Mouse (Mus musculus): ENCODE data around the gene Celsr2. TPM values are rescaled to one million over a fixed set of nuclear protein-coding genes. Genes with fewer than 3 reads are reported as not detected.

Gene Celsr2
- polyA plus RNA-seq, 1 experiment from 2014 or later = 49.1 TPM

DNA sequence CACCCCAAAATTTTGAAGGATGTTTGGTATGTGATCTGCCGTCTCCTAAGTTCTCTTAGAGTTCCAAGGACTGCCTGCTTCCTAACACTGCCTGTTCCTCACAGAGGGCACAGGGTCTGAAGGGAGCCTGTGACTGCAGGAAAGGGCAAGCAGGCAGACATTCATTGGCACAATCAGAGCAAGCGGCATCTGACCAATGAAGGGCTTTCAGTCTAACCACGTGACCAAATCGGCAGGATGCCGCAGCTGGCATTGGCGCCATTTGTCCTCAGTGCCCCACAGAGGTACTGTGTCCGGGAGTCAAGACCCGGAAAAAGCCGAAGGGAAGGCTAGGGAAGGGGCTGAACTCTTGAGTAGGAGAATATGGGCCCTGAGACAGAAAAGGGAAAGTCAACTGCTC, 48.2 kb downstream of the Celsr2 start:
- peak overlapping the region; percentile 19 for H3K4me2 ChIP-seq (replicated peaks)
- no peak overlapping the region for H3K27ac ChIP-seq (replicated peaks)
- H3K4me3 ChIP-seq = peak overlapping the region; percentile 4; the same call in 1 of the 2 replicates
- no peaks in the 10 kb centered on the region for H3K36me3 ChIP-seq
- no peaks in the 10 kb centered on the region for H3K27me3 ChIP-seq
- H3K4me1 ChIP-seq = 0 out of 2 replicates have a peak, but pooled peaks cover 6% of the 10 kb centered on the region
- whole genome bisulfite sequencing = 61% methylated on average over 9 of the region's 9 CpGs
- H3K9me3 ChIP-seq = no peaks in the 10 kb centered on the region
- ATAC-seq (replicated peaks) = 0 out of 2 replicates have a peak, but pooled peaks have one; percentile 23
- no peak overlapping the region for H3K9ac ChIP-seq (replicated peaks)

DNA sequence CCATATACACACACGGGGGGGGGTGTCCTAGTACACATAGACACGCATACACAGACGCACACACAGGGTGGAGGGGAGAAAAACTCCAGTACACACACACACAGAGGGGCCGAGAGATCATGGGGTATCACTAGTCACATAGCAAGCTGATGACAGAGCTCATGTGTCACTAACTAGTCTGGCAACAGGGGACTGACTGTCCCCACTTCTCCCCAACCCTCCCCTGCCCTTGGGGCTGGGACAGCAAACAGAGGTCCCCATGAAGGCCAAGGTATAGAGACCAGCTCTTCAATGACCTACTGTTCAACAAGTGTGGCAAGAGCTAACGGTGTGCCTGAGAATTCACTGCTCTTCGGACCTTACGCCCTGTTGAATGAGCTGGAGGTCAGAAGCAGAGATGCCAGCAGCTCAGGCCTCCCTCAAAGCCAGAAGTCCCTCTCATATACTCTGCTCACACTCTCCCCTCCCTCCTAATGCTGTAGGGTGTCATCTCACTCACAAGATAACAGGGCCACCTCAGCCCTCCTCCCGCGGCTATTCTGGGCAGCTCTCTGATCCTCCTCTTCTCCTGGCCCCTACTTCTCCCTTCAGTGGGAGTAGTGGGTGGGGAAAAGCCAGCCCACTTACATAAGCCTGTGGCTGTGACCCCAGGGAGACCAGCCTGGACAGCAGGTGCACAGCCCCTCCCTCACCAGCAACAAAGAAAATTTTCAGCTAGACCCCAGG, 50.9 kb downstream of the Celsr2 start, which contains the start of gene Mybphl:
Gene Mybphl (plus strand): TSS at position 642 of the 726 bp plus-strand sequence.
- no peak for ATAC-seq (replicated peaks)
- H3K4me1 ChIP-seq = peaks cover 12% of the 10 kb centered on the region
- H3K9ac ChIP-seq (replicated peaks) = no peak within 1 kb of the TSS
- H3K27ac ChIP-seq (replicated peaks) = peak within 1 kb of the TSS; percentile 9
- no peak within 1 kb of the TSS for H3K4me2 ChIP-seq (replicated peaks)
- H3K9me3 ChIP-seq = no peaks in the 10 kb centered on the region
- H3K36me3 ChIP-seq = no peaks in the 10 kb centered on the region
- 82% methylated on average over 9 of the region's 9 CpGs for WGBS
- H3K27me3 ChIP-seq = no peaks in the 10 kb centered on the region
- H3K4me3 ChIP-seq = no peak within 1 kb of the TSS

DNA sequence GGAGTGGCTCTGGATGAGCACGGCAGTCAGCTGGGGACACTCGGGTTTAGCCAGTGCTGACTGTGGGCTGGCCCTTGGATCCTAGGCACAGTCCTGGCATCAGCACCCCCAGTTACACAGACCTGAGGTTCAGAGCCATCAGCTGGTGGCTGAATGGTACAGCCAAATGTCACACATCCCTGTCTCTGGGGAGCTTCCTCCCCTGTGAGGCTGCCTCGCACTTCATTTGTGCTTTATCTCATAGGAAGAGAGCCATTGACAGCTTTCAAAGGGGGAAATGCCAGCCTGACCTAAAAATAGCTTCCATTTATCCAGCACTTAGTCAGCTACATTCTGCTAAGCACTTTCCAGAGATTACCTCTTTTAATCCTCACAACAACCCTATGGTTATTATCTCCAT, 51.7 kb downstream of the Celsr2 start:
- peak; percentile 29; the same call in 1 of the 2 replicates for ATAC-seq (replicated peaks)

DNA sequence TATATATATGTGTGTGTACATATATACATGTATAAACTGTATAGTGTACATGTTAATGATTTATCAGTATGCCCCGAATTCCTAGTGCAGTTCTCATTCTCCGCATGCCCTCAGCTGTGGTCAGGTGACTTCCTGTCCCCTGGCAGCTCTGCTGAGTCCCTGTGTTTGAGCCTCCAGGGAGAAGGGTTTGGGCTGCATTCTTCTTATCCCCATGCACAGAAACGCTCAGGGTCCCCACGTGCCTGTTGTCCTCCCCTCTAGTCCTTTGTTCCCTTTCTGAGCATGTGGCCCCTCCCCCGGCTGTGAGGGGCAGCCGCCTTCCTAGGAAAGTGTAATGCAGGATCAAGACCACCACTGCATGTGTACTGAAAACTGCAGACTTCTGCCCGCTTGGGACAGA, 54.5 kb downstream of the Celsr2 start:
- no peak overlapping the region for H3K27ac ChIP-seq (replicated peaks)
- ATAC-seq (replicated peaks) = no peak

More for the DNA sequence above, 51.7 kb downstream of the Celsr2 start:
- peak overlapping the region; percentile 9 for H3K27ac ChIP-seq (replicated peaks)
- WGBS = 69% methylated on average over 3 of the region's 3 CpGs
- H3K4me1 ChIP-seq = peaks cover 20% of the 10 kb centered on the region
- H3K9ac ChIP-seq (replicated peaks) = no peak overlapping the region
- H3K4me3 ChIP-seq = no peak overlapping the region
- no peaks in the 10 kb centered on the region for H3K27me3 ChIP-seq
- no peak overlapping the region for H3K4me2 ChIP-seq (replicated peaks)
- no peaks in the 10 kb centered on the region for H3K36me3 ChIP-seq
- no peaks in the 10 kb centered on the region for H3K9me3 ChIP-seq

DNA sequence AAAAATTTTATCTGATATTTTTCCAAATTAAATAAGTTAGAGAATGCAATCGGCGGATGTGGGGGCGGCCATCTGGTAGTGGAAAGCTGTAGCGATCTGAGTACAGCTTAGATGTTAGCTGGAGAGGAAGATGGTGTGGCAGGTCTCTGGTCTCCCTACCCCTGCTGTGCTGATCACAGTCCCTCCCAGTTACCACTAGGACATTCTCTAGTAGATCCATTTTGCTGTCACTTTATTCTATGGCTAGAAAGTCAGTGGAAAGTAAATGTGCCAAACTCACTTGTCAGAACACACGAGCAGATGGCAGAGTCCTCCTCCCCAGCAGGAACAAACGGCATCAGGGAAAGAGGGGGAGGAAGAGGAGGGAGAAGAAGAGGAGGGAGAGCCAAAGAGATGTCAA, 56.9 kb downstream of the Celsr2 start:
- ATAC-seq (replicated peaks) = 0 out of 2 replicates have a peak, but pooled peaks have one; percentile 42
- H3K27ac ChIP-seq (replicated peaks) = peak overlapping the region; percentile 35

More for the DNA sequence above, 54.5 kb downstream of the Celsr2 start:
- Histone ChIP-seq H3K27me3 (no peaks in the 10 kb centered on the region), H3K9me3 (no peaks in the 10 kb centered on the region), H3K4me1 (peaks cover 29% of the 10 kb centered on the region), H3K4me2 (replicated peaks) (no peak overlapping the region), H3K9ac (replicated peaks) (no peak overlapping the region), H3K36me3 (peaks cover 23% of the 10 kb centered on the region), H3K4me3 (no peak overlapping the region)
- 9% methylated on average over 7 of the region's 7 CpGs for WGBS

DNA sequence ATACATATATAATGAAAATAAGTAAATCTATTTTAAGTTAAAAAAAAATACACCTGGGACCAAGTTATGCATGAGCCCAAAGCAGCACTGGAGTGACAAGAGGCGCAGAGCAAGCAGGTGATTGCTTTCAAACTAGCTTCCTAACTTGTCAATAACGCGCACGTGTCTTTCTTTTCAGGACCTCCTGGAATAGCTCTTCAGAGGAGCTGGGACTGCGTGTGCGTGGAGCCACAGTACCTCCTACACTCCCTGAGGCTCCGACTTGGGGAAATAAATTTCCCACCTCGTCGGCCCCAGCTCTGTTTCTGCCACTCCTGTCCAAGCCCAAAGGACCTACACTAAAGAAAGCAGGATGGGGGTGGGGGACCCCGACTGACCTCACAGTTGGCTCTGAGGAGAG, 58.3 kb downstream of the Celsr2 start:
- no peak overlapping the region for H3K4me3 ChIP-seq
- no peak overlapping the region for H3K9ac ChIP-seq (replicated peaks)
- no peaks in the 10 kb centered on the region for H3K9me3 ChIP-seq
- 92% methylated on average over 10 of the region's 10 CpGs for WGBS
- peaks cover 58% of the 10 kb centered on the region for H3K36me3 ChIP-seq
- no peak overlapping the region for H3K4me2 ChIP-seq (replicated peaks)
- ATAC-seq (replicated peaks) = no peak
- H3K4me1 ChIP-seq = peaks cover 23% of the 10 kb centered on the region
- H3K27ac ChIP-seq (replicated peaks) = 0 out of 2 replicates have a peak overlapping the region, but pooled peaks have one; percentile 35
- H3K27me3 ChIP-seq = no peaks in the 10 kb centered on the region

More for the DNA sequence above, 56.9 kb downstream of the Celsr2 start:
- Histone ChIP-seq H3K36me3 (peaks cover 48% of the 10 kb centered on the region), H3K9ac (replicated peaks) (no peak overlapping the region), H3K9me3 (no peaks in the 10 kb centered on the region), H3K4me2 (replicated peaks) (no peak overlapping the region), H3K27me3 (no peaks in the 10 kb centered on the region), H3K4me3 (no peak overlapping the region), H3K4me1 (peaks cover 24% of the 10 kb centered on the region)
- 74% methylated on average over 6 of the region's 6 CpGs for WGBS

DNA sequence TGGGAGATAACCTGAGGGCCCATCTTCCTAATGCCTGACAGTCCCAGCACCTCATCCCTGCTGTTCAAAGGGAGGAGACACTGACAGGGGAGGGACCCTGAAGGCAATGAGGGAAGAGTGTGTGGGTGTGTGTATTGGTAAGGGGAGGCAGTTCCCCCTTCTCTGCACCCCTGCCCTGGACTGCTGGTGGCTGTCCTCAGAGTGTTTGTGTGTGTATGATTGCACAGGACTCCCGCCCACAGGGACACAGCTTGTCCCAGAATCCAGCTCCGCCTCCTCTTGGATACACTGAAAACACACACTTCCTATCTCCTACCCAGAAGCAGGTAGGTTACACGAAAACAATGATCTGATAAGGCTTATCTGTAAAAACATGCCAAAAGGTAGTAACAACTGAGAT, 60.1 kb downstream of the Celsr2 start:
- Histone ChIP-seq H3K9me3 (no peaks in the 10 kb centered on the region), H3K4me1 (peaks cover 18% of the 10 kb centered on the region), H3K9ac (replicated peaks) (no peak overlapping the region), H3K27ac (replicated peaks) (no peak overlapping the region), H3K4me3 (no peak overlapping the region), H3K4me2 (replicated peaks) (no peak overlapping the region), H3K27me3 (no peaks in the 10 kb centered on the region), H3K36me3 (peaks cover 76% of the 10 kb centered on the region)
- 93% methylated on average over 3 of the region's 3 CpGs for WGBS
- no peak for ATAC-seq (replicated peaks)

DNA sequence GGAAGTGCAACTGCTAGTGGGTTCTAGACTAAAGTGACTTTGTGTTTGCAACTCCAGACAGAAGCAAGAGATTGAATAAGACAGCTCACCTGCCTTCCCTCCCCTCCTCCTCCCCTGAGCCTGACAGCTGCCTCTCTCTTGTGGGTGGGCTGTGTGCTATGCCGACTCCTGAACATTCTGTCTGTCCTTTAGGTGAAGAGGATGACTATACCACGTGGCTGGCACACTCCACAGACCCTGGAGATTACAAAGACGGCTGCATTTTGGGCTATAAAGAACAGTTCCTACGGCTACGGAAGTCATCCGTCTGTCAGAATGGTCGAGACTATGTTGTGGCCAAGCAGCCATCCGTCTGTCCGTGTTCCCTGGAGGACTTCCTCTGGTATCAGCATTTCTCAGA, 67.0 kb downstream of the Celsr2 start:
- no peaks in the 10 kb centered on the region for H3K9me3 ChIP-seq

DNA sequence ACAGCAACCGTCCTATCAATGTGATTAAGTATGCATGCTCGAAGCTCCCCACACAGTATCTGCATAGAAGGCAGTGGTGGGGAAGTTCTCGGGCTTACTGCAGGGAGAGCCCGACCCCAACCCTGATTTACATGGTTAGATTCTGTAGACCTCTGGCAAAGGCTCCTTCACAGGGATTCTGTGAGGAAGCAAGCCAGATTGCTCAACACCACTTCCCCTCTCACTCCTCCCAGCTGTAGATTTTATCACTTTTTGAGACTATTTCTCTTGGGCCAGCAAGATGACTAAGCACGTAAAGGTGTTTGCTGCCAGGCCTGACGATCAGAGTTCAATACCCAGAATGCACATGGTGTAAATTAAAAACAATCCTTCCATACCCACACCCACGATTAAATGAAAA, 69.5 kb downstream of the Celsr2 start:
- ATAC-seq (replicated peaks) = no peak
- Histone ChIP-seq H3K9me3 (no peaks in the 10 kb centered on the region), H3K27me3 (no peaks in the 10 kb centered on the region), H3K4me1 (no peaks in the 10 kb centered on the region), H3K27ac (replicated peaks) (no peak overlapping the region), H3K36me3 (peaks cover 96% of the 10 kb centered on the region), H3K4me3 (no peak overlapping the region), H3K9ac (replicated peaks) (no peak overlapping the region), H3K4me2 (replicated peaks) (no peak overlapping the region)
- 92% methylated on average over 7 of the region's 7 CpGs for WGBS

More for the DNA sequence above, 67.0 kb downstream of the Celsr2 start:
- Histone ChIP-seq H3K27ac (replicated peaks) (no peak overlapping the region), H3K36me3 (peaks cover 92% of the 10 kb centered on the region), H3K27me3 (no peaks in the 10 kb centered on the region), H3K9ac (replicated peaks) (no peak overlapping the region), H3K4me1 (no peaks in the 10 kb centered on the region), H3K4me2 (replicated peaks) (no peak overlapping the region), H3K4me3 (no peak overlapping the region)
- 89% methylated on average over 9 of the region's 9 CpGs for WGBS
- no peak for ATAC-seq (replicated peaks)

DNA sequence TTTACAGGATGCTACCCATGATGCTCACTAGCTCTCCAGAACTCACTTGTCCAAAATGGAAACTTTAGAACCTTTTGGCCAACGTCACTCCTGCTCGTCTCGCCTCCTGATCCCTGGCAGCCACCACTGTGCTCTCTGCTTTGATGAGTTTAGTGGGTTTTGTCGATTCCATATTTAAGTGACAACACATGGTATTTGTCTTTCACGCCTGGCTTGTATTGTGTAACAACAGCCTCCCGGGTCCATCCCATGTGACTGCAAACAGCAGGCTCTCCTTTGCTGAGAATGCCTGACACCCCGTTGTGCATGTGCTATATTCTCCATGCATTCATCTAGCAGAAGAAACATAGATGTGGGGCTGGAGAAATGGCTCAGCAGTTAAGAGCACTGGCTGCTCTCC, 73.2 kb downstream of the Celsr2 start:
- Histone ChIP-seq H3K9ac (replicated peaks) (no peak overlapping the region), H3K4me2 (replicated peaks) (no peak overlapping the region), H3K27ac (replicated peaks) (no peak overlapping the region), H3K4me3 (no peak overlapping the region), H3K27me3 (no peaks in the 10 kb centered on the region), H3K4me1 (no peaks in the 10 kb centered on the region), H3K36me3 (peaks cover 95% of the 10 kb centered on the region), H3K9me3 (no peaks in the 10 kb centered on the region)
- 79% methylated on average over 7 of the region's 7 CpGs for WGBS
- no peak for ATAC-seq (replicated peaks)

DNA sequence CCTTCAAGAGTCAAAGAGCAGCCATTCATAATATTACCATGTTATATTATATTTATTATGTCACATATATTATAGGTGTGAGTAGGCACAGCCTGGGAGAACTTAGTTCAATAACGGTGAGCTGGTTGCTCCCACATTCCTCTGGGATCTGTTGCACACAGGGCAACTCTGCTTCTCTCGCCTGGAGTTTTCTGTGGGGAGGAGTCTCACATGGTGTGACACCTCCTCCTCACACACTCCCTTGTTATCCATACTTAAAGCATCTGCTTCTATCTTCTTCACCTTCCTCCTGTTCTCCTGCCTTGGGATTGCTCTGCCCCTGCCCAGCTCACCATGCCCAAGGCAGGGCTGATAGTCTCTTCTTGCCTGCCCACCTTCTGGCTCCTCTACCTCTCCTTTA, 74.3 kb downstream of the Celsr2 start:
- Histone ChIP-seq H3K4me2 (replicated peaks) (no peak overlapping the region), H3K9me3 (no peaks in the 10 kb centered on the region), H3K27ac (replicated peaks) (no peak overlapping the region), H3K27me3 (no peaks in the 10 kb centered on the region), H3K4me3 (no peak overlapping the region), H3K9ac (replicated peaks) (no peak overlapping the region), H3K36me3 (peaks cover 90% of the 10 kb centered on the region), H3K4me1 (no peaks in the 10 kb centered on the region)
- WGBS = 93% methylated on average over 2 of the region's 2 CpGs
- ATAC-seq (replicated peaks) = no peak
